Mouse (Mus musculus) bone marrow, adult 2 months (tissue): ENCODE measurements around the gene Gabpb1. TPM values are rescaled to one million over a fixed set of nuclear protein-coding genes. Genes with fewer than 3 reads are reported as not detected.

Source experiments
- H3K27ac ChIP-seq: fragments of 200-500 bp; 2 replicates; pipeline ENCODE4 v1.5.1; 2012; ENCODE audit warnings: low read depth, mild to moderate bottlenecking, control low read depth, inconsistent platforms, low read length; ENCODE audit not compliant: control insufficient read depth, poor library complexity, insufficient read depth
- H3K4me1 ChIP-seq: fragments of 200-500 bp; 2 replicates; pipeline ENCODE4 v1.6.1; 2011; ENCODE audit warnings: low read length; ENCODE audit not compliant: control insufficient read depth, insufficient read depth
- H3K4me3 ChIP-seq: fragments of 200-500 bp; replicated peaks from 2 replicates; pipeline ENCODE3; 2011; ENCODE audit warnings: mild to moderate bottlenecking, low read depth, low read length, control low read depth; ENCODE audit not compliant: control insufficient read depth
- CTCF ChIP-seq: fragments of 200-500 bp; IDR thresholded peaks from 2 replicates; pipeline ENCODE4 v1.5.1; 2011; ENCODE audit warnings: low read length, control low read depth; ENCODE audit not compliant: control insufficient read depth, insufficient read depth
- POLR2A ChIP-seq: fragments of 200-500 bp; IDR thresholded peaks from 2 replicates; pipeline ENCODE4 v1.6.1; 2011; ENCODE audit warnings: low read depth, mild to moderate bottlenecking, control low read depth, low read length, borderline replicate concordance; ENCODE audit not compliant: control insufficient read depth
- WGBS: fragments of 180-500 bp; shearing (Covaris S2); methylation state at CpG from one replicate; pipeline ENCODE4 v1.1.7; 2018; 5-methylcytosine and 5-hydroxymethylcytosine counted together
- polyA plus RNA-seq: library from polyadenylated mRNA; stranded (reverse); fragments of >200 nt; gene quantifications from 2 replicates; pipeline ENCODE4 v1.2.4, GENCODE M21; 2011; ENCODE audit warnings: low replicate concordance; ENCODE audit not compliant: missing spikeins, insufficient read depth, insufficient read length

Gabpb1 gene
- polyA plus RNA-seq, 1 experiment: 13.9 TPM

DNA sequence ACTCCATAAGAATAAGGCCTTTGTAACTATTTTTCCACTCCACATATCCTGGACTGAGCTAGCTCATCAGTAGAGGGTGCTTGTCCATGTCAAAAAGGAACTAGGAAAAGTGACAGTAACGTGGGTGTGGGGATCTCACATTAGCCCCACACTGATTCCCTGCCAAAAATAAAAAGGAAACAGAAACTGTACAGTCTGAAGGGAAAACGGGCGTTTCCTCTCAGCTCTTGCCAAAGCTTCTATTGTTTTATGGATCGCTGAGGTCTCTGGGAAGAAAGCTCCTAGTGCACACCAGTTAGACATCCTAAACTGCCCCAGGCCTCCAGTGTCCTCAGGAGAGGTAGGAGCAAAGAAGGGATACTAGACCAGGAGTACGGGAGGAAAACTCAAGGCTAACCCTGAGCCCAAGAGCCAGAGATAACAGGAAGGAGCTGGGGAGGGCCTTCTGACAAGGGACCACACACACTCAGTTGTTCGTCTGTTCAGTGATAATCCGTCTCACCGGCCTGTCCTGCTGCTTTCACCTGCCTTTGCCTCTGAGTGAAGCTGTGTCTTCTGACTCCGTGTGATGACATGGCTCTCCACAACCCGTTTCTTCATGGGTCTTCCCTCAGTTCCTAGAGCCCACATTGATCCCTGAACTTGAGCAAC, 68.5 kb downstream of the Gabpb1 start:
- WGBS: 21% methylated on average over 10 of the region's 10 CpGs
- H3K27ac ChIP-seq: peak overlapping the region; percentile 21
- TF ChIP-seq POLR2A (no peak), CTCF (no peak)
- peaks cover 6% of the 10 kb centered on the region; the same call in 1 of the 2 replicates for H3K4me1 ChIP-seq
- peak overlapping the region; percentile 0 for H3K4me3 ChIP-seq

DNA sequence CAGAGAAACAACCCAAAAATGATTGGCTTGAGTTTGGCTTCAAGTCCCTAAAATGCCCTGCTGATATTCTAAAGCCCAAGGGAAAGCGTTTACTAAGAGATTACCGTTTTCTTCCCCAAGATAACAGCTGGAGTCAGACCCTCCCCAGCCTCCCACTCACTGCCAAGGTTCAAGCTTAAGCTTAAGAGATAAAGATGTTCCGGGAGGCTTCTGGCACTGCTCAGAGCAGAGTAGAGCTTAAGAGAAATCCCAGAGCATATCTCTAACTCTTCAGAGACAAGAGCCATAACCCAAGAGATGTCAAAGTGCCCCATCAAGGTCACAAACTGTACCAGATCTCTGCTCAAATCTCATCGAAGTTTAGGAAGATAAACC, 69.5 kb downstream of the Gabpb1 start:
- WGBS: 51% methylated on average over 4 of the region's 4 CpGs
- peaks cover 8% of the 10 kb centered on the region; the same call in 1 of the 2 replicates for H3K4me1 ChIP-seq
- H3K4me3 ChIP-seq: no peak overlapping the region
- H3K27ac ChIP-seq: peak overlapping the region; percentile 88
- TF ChIP-seq POLR2A (no peak), CTCF (no peak)

DNA sequence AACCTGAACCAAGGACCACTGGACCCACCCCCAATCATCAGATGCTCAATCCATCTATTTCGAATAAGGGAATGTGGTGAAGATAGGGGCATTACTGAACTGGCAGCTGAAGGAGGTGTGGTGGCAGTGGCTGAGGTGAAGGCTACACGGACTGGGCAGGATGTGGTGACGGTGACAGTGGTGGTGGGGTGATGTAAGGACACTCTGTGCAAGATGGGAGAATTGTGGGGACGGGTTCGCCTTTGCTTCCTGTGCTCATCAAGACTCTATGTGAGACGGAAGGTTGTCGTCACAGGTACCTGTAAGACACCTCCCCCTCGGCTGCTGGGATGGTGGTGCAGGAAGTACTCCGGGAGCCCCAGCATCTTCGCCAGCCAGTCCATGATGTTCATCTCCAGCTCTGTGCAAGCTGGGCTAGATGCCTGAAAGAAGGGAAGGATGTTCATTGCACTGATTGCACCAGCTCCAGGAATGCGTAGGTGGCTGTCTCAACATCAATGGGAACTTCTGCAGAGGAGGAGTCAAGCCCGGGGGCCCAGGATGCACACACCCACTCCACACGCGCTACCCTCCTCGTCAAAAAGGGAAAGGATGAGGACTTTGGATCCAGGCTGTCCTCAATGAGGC, 70.0 kb downstream of the Gabpb1 start:
- peak overlapping the region; percentile 88 for H3K27ac ChIP-seq
- H3K4me1 ChIP-seq: peaks cover 8% of the 10 kb centered on the region; the same call in 1 of the 2 replicates
- TF ChIP-seq POLR2A (no peak), CTCF (peak; percentile 10; the same call in 1 of the 2 replicates)
- WGBS: 25% methylated on average over 15 of the region's 15 CpGs
- H3K4me3 ChIP-seq: no peak overlapping the region

DNA sequence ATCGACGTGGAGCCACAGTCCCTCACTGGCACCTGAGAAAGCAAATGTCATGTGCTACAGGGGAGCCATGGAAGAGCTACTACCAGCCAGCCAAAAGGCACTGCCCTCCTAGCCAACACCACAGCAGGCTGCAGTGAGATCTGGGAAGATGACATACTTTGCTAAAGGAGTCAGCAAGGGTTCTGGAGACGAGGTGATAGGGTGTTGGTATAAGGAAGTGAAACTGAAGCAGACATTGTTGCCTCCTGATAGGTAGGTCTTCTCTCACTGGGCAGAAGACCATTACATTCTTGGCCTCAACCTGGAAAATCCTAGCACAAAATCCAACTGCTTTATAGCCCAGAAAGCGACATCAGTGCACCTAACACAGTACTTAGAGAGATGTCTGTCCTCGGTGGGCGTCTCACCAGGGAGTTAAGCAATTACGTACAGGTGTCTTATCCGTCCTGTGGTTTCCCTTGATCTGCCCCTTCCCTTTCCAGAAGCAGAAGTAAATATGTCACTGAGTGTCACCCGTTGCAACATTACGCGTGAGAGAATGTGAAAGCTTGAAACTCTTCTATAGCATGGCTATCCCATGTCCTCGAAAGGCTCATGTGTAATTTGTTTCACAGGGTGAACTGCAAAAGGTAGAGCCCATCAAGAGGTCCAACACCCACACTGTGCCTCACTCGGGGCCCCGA, 74.1 kb downstream of the Gabpb1 start:
- Histone ChIP-seq H3K4me1 (peaks cover 7% of the 10 kb centered on the region; the same call in 1 of the 2 replicates), H3K4me3 (peak overlapping the region; percentile 19), H3K27ac (peak overlapping the region; percentile 77)
- 19% methylated on average over 14 of the region's 14 CpGs for WGBS
- TF ChIP-seq CTCF (no peak), POLR2A (no peak)

DNA sequence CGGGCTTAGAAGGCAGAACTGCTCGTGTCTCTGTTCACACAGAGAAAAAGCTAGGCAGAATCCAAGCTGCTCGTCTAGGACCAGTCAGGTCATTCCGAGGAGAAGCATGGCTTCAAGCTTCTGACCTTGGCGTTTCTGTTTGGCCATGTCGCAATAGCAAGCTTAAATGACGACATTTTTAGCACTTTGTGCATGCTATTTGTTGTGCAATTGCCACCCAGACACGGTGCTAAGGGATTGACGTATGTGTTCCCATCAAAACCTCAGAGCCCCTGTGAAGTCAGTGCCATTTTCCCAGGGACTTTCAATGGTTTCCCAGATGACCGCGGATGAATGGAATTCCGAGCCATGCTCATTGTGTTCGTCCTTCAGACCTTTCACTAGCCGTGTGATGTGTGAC, 75.6 kb downstream of the Gabpb1 start:
- no peak overlapping the region for H3K4me3 ChIP-seq
- TF ChIP-seq CTCF (no peak), POLR2A (no peak)
- peaks cover 5% of the 10 kb centered on the region; the same call in 1 of the 2 replicates for H3K4me1 ChIP-seq
- peak overlapping the region; percentile 46 for H3K27ac ChIP-seq
- WGBS: 54% methylated on average over 14 of the region's 14 CpGs

DNA sequence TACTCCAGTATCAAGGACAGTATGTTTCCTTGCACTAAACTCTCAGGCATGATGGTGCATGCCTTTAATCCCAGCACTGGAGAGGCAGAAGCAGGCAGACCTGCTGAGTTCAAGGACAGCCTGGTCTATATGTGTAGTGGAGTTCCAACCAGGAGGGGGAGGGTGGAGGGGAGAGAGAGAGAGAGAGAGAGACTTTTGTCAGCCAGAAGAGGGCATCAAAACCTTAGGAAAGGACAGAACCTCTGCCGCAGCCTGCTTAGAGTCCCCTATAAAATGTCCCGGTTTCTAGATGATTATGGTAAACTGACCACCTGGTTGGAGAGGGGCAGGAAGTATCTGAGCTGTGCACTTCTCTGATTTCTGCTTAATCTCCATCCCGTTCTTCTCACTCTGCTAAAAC, 77.1 kb downstream of the Gabpb1 start:
- Histone ChIP-seq H3K4me1 (peaks cover 5% of the 10 kb centered on the region; the same call in 1 of the 2 replicates), H3K4me3 (no peak overlapping the region), H3K27ac (no peak overlapping the region)
- TF ChIP-seq POLR2A (no peak), CTCF (peak; percentile 41)
- WGBS: 13% methylated on average over 3 of the region's 3 CpGs

- H3K4me1 ChIP-seq: peaks cover 4% of the 10 kb centered on the region; the same call in 1 of the 2 replicates
- 80% methylated on average over 2 of the region's 2 CpGs for WGBS
- no peak for TF ChIP-seq CTCF
- H3K27ac ChIP-seq: no peak overlapping the region
- H3K4me3 ChIP-seq: no peak overlapping the region
Measured at GRCm38 (mm10) chr2:126598359-126598758, 77.8 kb downstream of the Gabpb1 start.
